Mouse (Mus musculus): ENCODE measurements around the gene Kcnip4. TPM values are rescaled to one million over a fixed set of nuclear protein-coding genes. Genes with fewer than 3 reads are reported as not detected.

The Kcnip4 gene
- polyA plus RNA-seq, 1 experiment, result not detected

DNA sequence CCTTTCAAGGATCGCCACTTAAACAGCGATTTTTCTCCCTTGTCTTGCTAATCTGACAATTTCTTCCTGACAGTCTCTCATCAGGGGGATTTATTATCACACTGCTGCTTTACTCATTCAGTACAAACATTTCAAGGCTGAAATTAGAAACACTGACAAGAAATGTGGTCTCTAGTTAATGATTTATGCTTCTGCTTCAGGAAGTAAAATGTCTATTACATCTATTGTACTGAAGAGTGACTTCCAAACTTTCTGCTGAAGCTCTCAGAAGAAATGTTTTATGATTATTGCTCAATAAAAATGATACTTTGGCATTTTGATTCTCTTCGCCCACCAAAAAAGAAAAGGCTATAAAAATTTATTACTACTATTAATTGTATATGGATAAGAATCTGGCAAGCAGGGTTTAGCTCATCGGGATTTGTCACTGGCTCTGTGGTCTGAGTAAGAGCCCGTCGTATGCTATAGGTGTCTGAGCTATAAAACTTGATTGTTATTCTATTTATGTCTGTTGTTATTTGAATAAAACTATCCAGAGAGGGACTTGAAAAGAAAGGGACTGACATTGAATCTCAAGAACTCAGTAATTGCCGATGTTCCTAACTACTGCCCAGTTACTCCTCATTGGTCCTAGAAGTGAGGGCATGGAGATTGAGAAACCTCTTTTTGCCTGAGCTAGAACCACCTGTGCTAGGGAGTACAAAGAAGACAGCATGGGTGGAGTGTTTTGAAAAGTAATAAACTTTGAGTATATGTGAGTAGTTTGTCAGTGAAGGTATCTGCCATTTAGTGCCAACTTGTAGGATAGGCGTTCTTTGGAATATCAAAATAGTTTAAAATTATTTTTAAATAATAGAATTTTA, 844.7 kb downstream of the Kcnip4 start:
- Histone ChIP-seq H3K36me3 (ENCODE audit: control insufficient read depth, insufficient read depth, low read length) (no peaks in the 10 kb centered on the region), H3K27me3 (ENCODE audit: control insufficient read depth, insufficient read depth, low read length) (no peaks in the 10 kb centered on the region), H3K27ac (ENCODE audit: insufficient read depth, low read depth, low read length) (no peak overlapping the region; the same call in 1 of the 2 replicates), H3K4me1 (ENCODE audit: control insufficient read depth, insufficient read depth, insufficient read length, low read length) (no peaks in the 10 kb centered on the region), H3K4me3 (ENCODE audit: low read depth, low read length) (no peak overlapping the region)
- no peak for TF ChIP-seq CTCF (IDR thresholded peaks at IDR 0.05; ENCODE audit: extremely low read depth, insufficient read length, insufficient replicate concordance, low read depth, low read length)
- TF ChIP-seq POLR2A (IDR thresholded peaks at IDR 0.05; ENCODE audit: low read depth, low read length), result no peak
- WGBS, result 25% methylated on average over 8 of the region's 8 CpGs

DNA sequence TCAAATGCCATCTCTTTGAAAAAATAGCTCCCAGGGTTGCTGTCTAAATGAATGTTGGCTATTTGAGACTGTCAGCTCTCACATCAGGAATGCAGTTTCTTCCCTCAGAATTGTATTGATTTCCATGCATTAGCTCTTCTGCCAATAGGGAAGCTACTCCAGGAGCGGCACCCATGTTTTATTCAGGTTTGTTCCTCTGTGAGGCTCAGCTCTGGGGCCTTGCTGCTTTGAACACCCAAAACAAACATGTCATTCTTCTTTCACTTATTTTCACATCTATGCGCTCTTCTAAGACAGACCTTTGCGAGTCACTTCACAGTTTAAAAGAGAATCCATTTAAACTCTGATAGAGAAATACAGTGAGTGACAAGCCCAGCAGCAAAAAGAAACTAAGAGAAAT, 862.2 kb downstream of the Kcnip4 start:
- 90% methylated on average over 3 of the region's 3 CpGs for whole genome bisulfite sequencing
- Histone ChIP-seq H3K36me3 (ENCODE audit: control insufficient read depth, insufficient read depth, low read length) (no peaks in the 10 kb centered on the region), H3K27ac (ENCODE audit: insufficient read depth, low read depth, low read length) (no peak overlapping the region), H3K4me1 (ENCODE audit: control insufficient read depth, insufficient read depth, insufficient read length, low read length) (no peaks in the 10 kb centered on the region), H3K27me3 (ENCODE audit: control insufficient read depth, insufficient read depth, low read length) (no peaks in the 10 kb centered on the region), H3K4me3 (ENCODE audit: low read depth, low read length) (no peak overlapping the region)
- TF ChIP-seq CTCF (IDR thresholded peaks at IDR 0.05; ENCODE audit: extremely low read depth, insufficient read length, insufficient replicate concordance, low read depth, low read length) (no peak), POLR2A (IDR thresholded peaks at IDR 0.05; ENCODE audit: low read depth, low read length) (no peak)

DNA sequence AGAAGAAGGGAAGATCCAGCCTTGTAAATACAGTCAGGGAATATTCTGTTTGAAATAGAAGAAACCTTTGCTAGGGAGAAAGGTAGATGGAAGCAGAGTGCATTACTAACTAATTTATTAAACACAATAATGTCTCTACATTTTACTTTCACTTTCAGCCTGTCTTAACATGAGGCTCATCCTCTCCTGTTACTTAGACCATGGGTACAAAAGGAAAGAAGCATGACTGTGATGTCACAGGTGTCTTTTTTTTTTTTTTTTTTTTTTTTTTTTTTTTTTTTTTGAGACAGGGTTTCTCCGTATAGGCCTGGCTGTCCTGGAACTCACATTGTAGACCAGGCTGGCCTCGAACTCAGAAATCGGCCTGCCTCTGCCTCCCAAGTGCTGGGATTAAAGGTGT, 864.7 kb downstream of the Kcnip4 start:
- H3K4me1 ChIP-seq (ENCODE audit: control insufficient read depth, insufficient read depth, insufficient read length, low read length), result no peaks in the 10 kb centered on the region
- H3K27ac ChIP-seq (ENCODE audit: insufficient read depth, low read depth, low read length), result no peak overlapping the region
- TF ChIP-seq CTCF (IDR thresholded peaks at IDR 0.05; ENCODE audit: extremely low read depth, insufficient read length, insufficient replicate concordance, low read depth, low read length), result no peak
- TF ChIP-seq POLR2A (IDR thresholded peaks at IDR 0.05; ENCODE audit: low read depth, low read length), result no peak
- no peak overlapping the region for H3K4me3 ChIP-seq (ENCODE audit: low read depth, low read length)
- WGBS, result 94% methylated on average over 3 of the region's 3 CpGs
- H3K36me3 ChIP-seq (ENCODE audit: control insufficient read depth, insufficient read depth, low read length), result no peaks in the 10 kb centered on the region
- no peaks in the 10 kb centered on the region for H3K27me3 ChIP-seq (ENCODE audit: control insufficient read depth, insufficient read depth, low read length)

DNA sequence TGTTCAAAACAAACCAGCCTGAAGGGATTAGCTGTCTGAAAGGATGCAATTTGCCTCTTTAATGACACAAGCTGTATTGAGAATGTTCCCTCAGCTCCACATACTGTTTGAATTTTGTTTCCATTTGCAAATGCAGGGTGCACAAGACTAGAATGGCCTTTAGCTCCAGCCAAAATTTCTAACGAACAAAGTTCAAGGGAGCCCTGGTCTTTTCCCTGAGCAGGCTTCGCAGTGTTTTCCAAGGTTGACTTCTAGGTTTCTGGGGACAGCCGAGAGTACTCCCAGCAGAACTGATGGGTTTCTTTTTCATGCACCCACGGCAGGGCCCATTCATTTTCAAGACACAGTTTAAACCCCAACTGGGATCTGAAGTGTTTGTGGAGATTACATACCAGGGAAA, 874.2 kb downstream of the Kcnip4 start:
- no peak overlapping the region for H3K27ac ChIP-seq (ENCODE audit: insufficient read depth, low read depth, low read length)
- no peaks in the 10 kb centered on the region for H3K4me1 ChIP-seq (ENCODE audit: control insufficient read depth, insufficient read depth, insufficient read length, low read length)
- TF ChIP-seq POLR2A (IDR thresholded peaks at IDR 0.05; ENCODE audit: low read depth, low read length) (no peak), CTCF (IDR thresholded peaks at IDR 0.05; ENCODE audit: extremely low read depth, insufficient read length, insufficient replicate concordance, low read depth, low read length) (no peak)
- H3K27me3 ChIP-seq (ENCODE audit: control insufficient read depth, insufficient read depth, low read length), result no peaks in the 10 kb centered on the region
- no peaks in the 10 kb centered on the region for H3K36me3 ChIP-seq (ENCODE audit: control insufficient read depth, insufficient read depth, low read length)
- 65% methylated on average over 4 of the region's 4 CpGs for WGBS
- H3K4me3 ChIP-seq (ENCODE audit: low read depth, low read length), result no peak overlapping the region

DNA sequence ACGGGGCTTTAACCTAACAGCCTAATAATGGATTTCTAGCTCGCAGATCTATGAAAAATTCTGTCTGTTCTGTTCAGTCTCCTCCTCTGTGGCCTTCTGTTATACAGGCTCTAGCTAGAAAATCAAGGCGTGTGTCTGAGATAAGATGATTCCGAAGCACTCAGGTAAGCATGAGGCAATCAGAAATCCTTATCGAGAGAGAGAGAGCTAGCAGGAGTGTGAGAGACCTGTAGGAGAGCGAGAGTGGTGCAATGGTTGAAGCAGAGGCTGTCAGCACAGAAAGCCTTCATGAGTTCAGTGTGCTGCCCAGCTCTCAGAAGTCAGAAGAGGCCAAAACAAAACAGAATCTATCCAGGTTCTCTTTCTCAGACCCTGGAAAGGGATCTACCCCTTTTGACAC, 888.0 kb downstream of the Kcnip4 start:
- no peaks in the 10 kb centered on the region for H3K36me3 ChIP-seq (ENCODE audit: control insufficient read depth, insufficient read depth, low read length)
- 52% methylated on average over 6 of the region's 6 CpGs for WGBS
- TF ChIP-seq POLR2A (IDR thresholded peaks at IDR 0.05; ENCODE audit: low read depth, low read length) (no peak), CTCF (IDR thresholded peaks at IDR 0.05; ENCODE audit: extremely low read depth, insufficient read length, insufficient replicate concordance, low read depth, low read length) (no peak)

DNA sequence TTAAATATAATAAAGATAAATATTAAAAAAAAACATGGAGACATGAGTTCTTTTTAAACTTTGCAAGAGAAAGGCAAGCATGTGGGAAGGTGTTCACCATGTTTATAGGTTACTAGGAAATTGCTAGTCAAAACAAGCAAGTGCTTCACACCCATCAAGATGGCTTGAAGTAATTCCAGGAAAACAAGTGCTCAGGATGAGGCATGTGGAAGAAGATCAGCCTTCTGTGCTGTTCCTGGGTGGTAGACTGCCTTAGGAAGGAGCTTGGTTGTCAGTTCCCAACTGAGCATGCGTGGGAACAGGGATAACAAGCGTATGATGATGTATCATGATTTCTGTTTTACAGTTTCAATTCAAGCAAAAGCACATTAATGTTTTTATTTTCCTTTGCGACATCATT, 891.1 kb downstream of the Kcnip4 start:
- 81% methylated on average over 3 of the region's 3 CpGs for WGBS

More for the DNA sequence above, 888.0 kb downstream of the Kcnip4 start:
- H3K4me1 ChIP-seq (ENCODE audit: control insufficient read depth, insufficient read depth, insufficient read length, low read length), result no peaks in the 10 kb centered on the region
- no peak overlapping the region for H3K27ac ChIP-seq (ENCODE audit: insufficient read depth, low read depth, low read length)
- no peaks in the 10 kb centered on the region for H3K27me3 ChIP-seq (ENCODE audit: control insufficient read depth, insufficient read depth, low read length)
- no peak overlapping the region for H3K4me3 ChIP-seq (ENCODE audit: low read depth, low read length)

DNA sequence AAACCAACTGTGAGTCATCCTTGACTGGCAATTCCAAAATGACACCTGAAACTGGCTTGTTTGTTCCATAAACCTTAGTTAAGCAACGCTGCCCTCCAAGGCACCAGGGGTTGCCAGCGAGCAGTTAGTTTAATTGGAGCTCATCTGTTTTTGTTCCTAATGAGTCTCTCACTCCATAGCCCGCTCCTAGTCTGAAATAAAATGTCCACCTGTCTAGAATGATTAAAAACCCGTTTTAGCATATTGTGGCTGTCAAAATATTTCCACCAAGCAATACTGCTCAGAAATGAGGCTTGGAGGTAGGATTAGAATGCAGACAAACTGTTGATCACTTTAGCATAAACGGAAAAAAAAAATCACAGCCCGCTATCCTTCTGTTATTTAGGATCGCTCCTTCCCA, 901.3 kb downstream of the Kcnip4 start:
- Histone ChIP-seq H3K27me3 (ENCODE audit: control insufficient read depth, insufficient read depth, low read length) (no peaks in the 10 kb centered on the region), H3K4me1 (ENCODE audit: control insufficient read depth, insufficient read depth, insufficient read length, low read length) (no peaks in the 10 kb centered on the region), H3K27ac (ENCODE audit: insufficient read depth, low read depth, low read length) (no peak overlapping the region), H3K36me3 (ENCODE audit: control insufficient read depth, insufficient read depth, low read length) (no peaks in the 10 kb centered on the region), H3K4me3 (ENCODE audit: low read depth, low read length) (no peak overlapping the region)
- no peak for TF ChIP-seq POLR2A (IDR thresholded peaks at IDR 0.05; ENCODE audit: low read depth, low read length)
- TF ChIP-seq CTCF (IDR thresholded peaks at IDR 0.05; ENCODE audit: extremely low read depth, insufficient read length, insufficient replicate concordance, low read depth, low read length), result no peak
- WGBS, result 78% methylated on average over 7 of the region's 7 CpGs

More for the DNA sequence above, 891.1 kb downstream of the Kcnip4 start:
- H3K27ac ChIP-seq (ENCODE audit: insufficient read depth, low read depth, low read length), result no peak overlapping the region
- no peaks in the 10 kb centered on the region for H3K27me3 ChIP-seq (ENCODE audit: control insufficient read depth, insufficient read depth, low read length)
- H3K36me3 ChIP-seq (ENCODE audit: control insufficient read depth, insufficient read depth, low read length), result no peaks in the 10 kb centered on the region
- H3K4me1 ChIP-seq (ENCODE audit: control insufficient read depth, insufficient read depth, insufficient read length, low read length), result no peaks in the 10 kb centered on the region
- TF ChIP-seq POLR2A (IDR thresholded peaks at IDR 0.05; ENCODE audit: low read depth, low read length) (no peak), CTCF (IDR thresholded peaks at IDR 0.05; ENCODE audit: extremely low read depth, insufficient read length, insufficient replicate concordance, low read depth, low read length) (no peak)
- no peak overlapping the region for H3K4me3 ChIP-seq (ENCODE audit: low read depth, low read length)

Measured in small intestine, adult 2 months (tissue).